Comparison of ENCODE assay signal across 9 mouse cellular contexts in genomic region chr7:132303988-132304387, GRCm38 (mm10). TPM values are rescaled to one million over a fixed set of nuclear protein-coding genes. Genes with fewer than 3 reads are reported as not detected.
DNase-seq lines count a peak whose midpoint lies in the region.
"Had no signal": no experiment of that assay in that cellular context is flagged by ENCODE, and none has a peak within 500 bp of the region (broad histone marks: within the 10 kb centered on the region; RNA-seq: fewer than 3 reads in every experiment).

No protein-coding gene starts in this region.

- DNase-seq in layer of hippocampus, adult 9-11 months: peak; percentile 44
- no peak for DNase-seq in layer of hippocampus, adult 8-10 months (ENCODE audit: low spot score in 2 of 2)
- peak; percentile 32 for DNase-seq in T-cell, adult 2 months (ENCODE audit: low spot score)
- DNase-seq in naive thymus-derived CD4-positive, alpha-beta T cell, adult 2 months (ENCODE audit: low read depth): peak; percentile 37
- DNase-seq in thymus, postnatal 36 days: peak; percentile 46 to 71
- DNase-seq in gastrocnemius, postnatal 25 days: no peak
- no peak for DNase-seq in adrenal gland, postnatal 14 days
- DNase-seq: heart, adult 18-20 months; kidney, postnatal 4 days had no signal

RNA-seq across cellular contexts. Expression of gene Chst15, which starts 13.0 kb away (rescaled TPM):
- total RNA-seq in layer of hippocampus, adult 8-10 months (2022): 10 to 100 TPM; 43.0 to 51.0 (median 47.8) TPM
- 1 to 10 TPM; 2.7 to 4.5 TPM for total RNA-seq in gastrocnemius, postnatal 25 days (2021)
- 34.3 and 55.1 TPM in 2 replicates for total RNA-seq in adrenal gland, postnatal 14 days (2021)

Comparison
In these comparisons a context has a peak if more than half of its experiments do, and no peak if none do; other contexts are left out.
1. DNase-seq: peak in layer of hippocampus, adult 9-11 months (single experiment), T-cell, adult 2 months (single experiment), naive thymus-derived CD4-positive, alpha-beta T cell, adult 2 months (single experiment) and thymus, postnatal 36 days (2 of 2); none in layer of hippocampus, adult 8-10 months (0 of 2), gastrocnemius, postnatal 25 days (single experiment) and adrenal gland, postnatal 14 days (single experiment).